Mouse (Mus musculus): ENCODE results near the gene Efna1.

Gene Efna1

GRCm38 (mm10) chr3:89278107-89278506 is 2.8 kb downstream of the Efna1 start:
- no peak for DNase-seq

GRCm38 (mm10) chr3:89277281-89278021 is 3.5 kb downstream of the Efna1 start:
- DNase-seq = peak; percentile 47

GRCm38 (mm10) chr3:89276061-89276460 is 4.9 kb downstream of the Efna1 start:
- DNase-seq = no peak

- DNase-seq = no peak
These were observed 9.2 kb downstream of the Efna1 start for GRCm38 (mm10) chr3:89271760-89272159.

- peak; percentile 82 for DNase-seq
These were observed 10.1 kb downstream of the Efna1 start for GRCm38 (mm10) chr3:89270891-89271290.

GRCm38 (mm10) chr3:89270051-89270755 is 10.7 kb downstream of the Efna1 start, which contains the start of gene Slc50a1:
Gene Slc50a1, minus strand, starts transcription at chr3:89270570.
- DNase-seq = peak; percentile 89

GRCm38 (mm10) chr3:89268916-89269315 is 12.0 kb downstream of the Efna1 start:
- no peak for DNase-seq

- DNase-seq = peak; percentile 90
These were observed 14.5 kb downstream of the Efna1 start for GRCm38 (mm10) chr3:89266439-89266893.

- DNase-seq = no peak
These were observed 18.5 kb downstream of the Efna1 start for GRCm38 (mm10) chr3:89262417-89262816.

- DNase-seq = no peak
These were observed 20.7 kb downstream of the Efna1 start for GRCm38 (mm10) chr3:89260211-89260610.

- peak; percentile 57 for DNase-seq
These were observed 21.9 kb downstream of the Efna1 start, which contains the start of gene Dpm3 for GRCm38 (mm10) chr3:89259076-89259475. Gene Dpm3, plus strand, starts transcription at chr3:89259358.

GRCm38 (mm10) chr3:89256177-89256576 is 24.8 kb downstream of the Efna1 start:
- DNase-seq = no peak

- DNase-seq = no peak
These were observed 25.9 kb downstream of the Efna1 start for GRCm38 (mm10) chr3:89254994-89255393.

GRCm38 (mm10) chr3:89251365-89251895 is 29.5 kb downstream of the Efna1 start:
- DNase-seq = no peak

GRCm38 (mm10) chr3:89250435-89251040 is 30.4 kb downstream of the Efna1 start:
- DNase-seq = peak; percentile 55

GRCm38 (mm10) chr3:89247466-89247865 is 33.5 kb downstream of the Efna1 start:
- no peak for DNase-seq

GRCm38 (mm10) chr3:89246261-89247100 is 34.5 kb downstream of the Efna1 start, which contains the start of gene Trim46:
Gene Trim46, minus strand, starts transcription at chr3:89246309.
- DNase-seq = peak; percentile 92

GRCm38 (mm10) chr3:89245688-89246171 is 35.2 kb downstream of the Efna1 start, which contains the start of gene Krtcap2:
Gene Krtcap2, plus strand, starts transcription at chr3:89245966.
- peak; percentile 85 for DNase-seq

GRCm38 (mm10) chr3:89244982-89245687 is 35.8 kb downstream of the Efna1 start:
- DNase-seq = peak; percentile 72

- no peak for DNase-seq
These were observed 36.6 kb downstream of the Efna1 start for GRCm38 (mm10) chr3:89244158-89244981.
